Mouse (Mus musculus) liver, embryonic 18 days (tissue): ENCODE data around the gene Cyp2c70. TPM values are rescaled to one million over a fixed set of nuclear protein-coding genes. Genes with fewer than 3 reads are reported as not detected.

ENCODE experiments used
- polyA plus RNA-seq: library from polyadenylated mRNA; depleted of rRNA; stranded (reverse); fragments of >200 nt; gene quantifications from 2 replicates; pipeline ENCODE4 v1.2.3, GENCODE M21; 2012; rRNA removed

Cyp2c70 gene
- polyA plus RNA-seq, result 198 and 210 TPM in 2 replicates

DNA sequence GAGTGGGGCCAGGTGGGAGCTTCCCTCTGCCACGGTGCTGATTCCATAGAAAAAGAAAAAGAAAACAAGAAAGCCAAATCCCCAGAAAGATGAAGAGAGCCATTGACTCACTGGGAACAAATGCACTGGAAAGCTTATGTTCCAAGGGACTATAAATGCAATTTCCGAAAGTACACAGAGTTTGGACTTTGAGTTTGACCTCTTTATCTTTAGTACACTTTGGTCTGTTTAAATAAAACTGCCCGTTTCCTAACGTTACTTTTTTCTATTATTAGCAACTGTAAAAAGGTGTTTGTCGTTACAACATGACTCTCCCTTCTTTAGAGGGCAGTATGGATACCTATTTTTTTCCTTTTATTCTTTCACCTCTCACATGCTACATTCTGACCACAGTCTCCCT lies at the start of gene Cyp2c70:
Gene Cyp2c70 (minus strand): TSS at position 174 of the 400 bp plus-strand sequence.

Other genes starting within 250 kb of the Cyp2c70 start
- 9.9 and 11.4 TPM in 2 replicates for gene Cyp2c37, start 194.9 kb downstream of the Cyp2c70 start, polyA plus RNA-seq
- gene Cyp2c54, start 113.5 kb downstream of the Cyp2c70 start, polyA plus RNA-seq, result 0.56 and 2.7 TPM in 2 replicates
- gene Cyp2c50, start 97.6 kb downstream of the Cyp2c70 start, polyA plus RNA-seq, result 0.06 and 0.08 TPM in 2 replicates
- gene Pdlim1, start 84.5 kb upstream of the Cyp2c70 start, polyA plus RNA-seq, result 38.6 and 39.4 TPM in 2 replicates